Mouse (Mus musculus): ENCODE data around the gene Gpr18. TPM values are rescaled to one million over a fixed set of nuclear protein-coding genes. Genes with fewer than 3 reads are reported as not detected.

The Gpr18 gene
- polyA plus RNA-seq, 1 experiment from 2014 or later, result not detected

- H3K4me3 ChIP-seq (replicated peaks; ENCODE audit: low read length), result no peak overlapping the region
- H3K9ac ChIP-seq, result no peak overlapping the region
- no peaks in the 10 kb centered on the region for H3K9me3 ChIP-seq (ENCODE audit: control insufficient read depth, low read length)
- H3K36me3 ChIP-seq (replicated peaks; ENCODE audit: control insufficient read depth, insufficient read depth), result no peaks in the 10 kb centered on the region
- DNase-seq (ENCODE audit: low spot score) (no peak), ATAC-seq (ENCODE audit: low FRiP score) (no peak)
- H3K4me1 ChIP-seq (replicated peaks; ENCODE audit: control insufficient read depth, insufficient read depth, low read length), result no peaks in the 10 kb centered on the region
- 95% methylated on average over 2 of the region's 2 CpGs for WGBS
- H3K4me2 ChIP-seq (replicated peaks), result no peak overlapping the region
- no peaks in the 10 kb centered on the region for H3K27me3 ChIP-seq (ENCODE audit: control insufficient read depth, insufficient read depth, low read length)
- H3K27ac ChIP-seq, result no peak overlapping the region
These were observed 35.9 kb upstream of the Gpr18 start for GRCm38 (mm10) chr14:121951399-121952045.

- Histone ChIP-seq H3K9ac (no peak overlapping the region), H3K4me1 (replicated peaks; ENCODE audit: control insufficient read depth, insufficient read depth, low read length) (no peaks in the 10 kb centered on the region), H3K27ac (no peak overlapping the region), H3K4me3 (replicated peaks; ENCODE audit: low read length) (no peak overlapping the region), H3K36me3 (replicated peaks; ENCODE audit: control insufficient read depth, insufficient read depth) (no peaks in the 10 kb centered on the region), H3K4me2 (replicated peaks) (no peak overlapping the region), H3K9me3 (ENCODE audit: control insufficient read depth, low read length) (no peaks in the 10 kb centered on the region), H3K27me3 (ENCODE audit: control insufficient read depth, insufficient read depth, low read length) (no peaks in the 10 kb centered on the region)
- DNase-seq (ENCODE audit: low spot score) (no peak), ATAC-seq (ENCODE audit: low FRiP score) (no peak)
- 97% methylated on average over 5 of the region's 5 CpGs for WGBS
These were observed 34.3 kb upstream of the Gpr18 start for GRCm38 (mm10) chr14:121949897-121950296.

GRCm38 (mm10) chr14:121949436-121949835 lies 33.9 kb upstream of the Gpr18 start:
- Histone ChIP-seq H3K4me3 (replicated peaks; ENCODE audit: low read length) (no peak overlapping the region), H3K9ac (no peak overlapping the region), H3K4me2 (replicated peaks) (no peak overlapping the region), H3K27me3 (ENCODE audit: control insufficient read depth, insufficient read depth, low read length) (no peaks in the 10 kb centered on the region), H3K4me1 (replicated peaks; ENCODE audit: control insufficient read depth, insufficient read depth, low read length) (no peaks in the 10 kb centered on the region), H3K9me3 (ENCODE audit: control insufficient read depth, low read length) (no peaks in the 10 kb centered on the region), H3K27ac (no peak overlapping the region), H3K36me3 (replicated peaks; ENCODE audit: control insufficient read depth, insufficient read depth) (no peaks in the 10 kb centered on the region)
- 99% methylated on average over 3 of the region's 3 CpGs for WGBS
- ATAC-seq (ENCODE audit: low FRiP score), result no peak
- no peak for DNase-seq (ENCODE audit: low spot score)

- Histone ChIP-seq H3K27me3 (ENCODE audit: control insufficient read depth, insufficient read depth, low read length) (no peaks in the 10 kb centered on the region), H3K36me3 (replicated peaks; ENCODE audit: control insufficient read depth, insufficient read depth) (no peaks in the 10 kb centered on the region), H3K4me3 (replicated peaks; ENCODE audit: low read length) (no peak overlapping the region), H3K27ac (no peak overlapping the region), H3K9ac (no peak overlapping the region), H3K4me1 (replicated peaks; ENCODE audit: control insufficient read depth, insufficient read depth, low read length) (no peaks in the 10 kb centered on the region), H3K4me2 (replicated peaks) (no peak overlapping the region), H3K9me3 (ENCODE audit: control insufficient read depth, low read length) (peaks cover 8% of the 10 kb centered on the region; the same call in 1 of the 2 replicates)
- WGBS, result 90% methylated on average over 3 of the region's 3 CpGs
- ATAC-seq (ENCODE audit: low FRiP score) (no peak), DNase-seq (ENCODE audit: low spot score) (no peak)
These were observed 32.4 kb upstream of the Gpr18 start for GRCm38 (mm10) chr14:121947966-121948365.

- WGBS, result 82% methylated on average over 8 of the region's 8 CpGs
These were observed 31.7 kb upstream of the Gpr18 start for GRCm38 (mm10) chr14:121947201-121947760.

GRCm38 (mm10) chr14:121946728-121947127 lies 31.1 kb upstream of the Gpr18 start:
- DNase-seq (ENCODE audit: low spot score), result no peak
- Histone ChIP-seq H3K27ac (no peak overlapping the region), H3K4me2 (replicated peaks) (no peak overlapping the region), H3K4me1 (replicated peaks; ENCODE audit: control insufficient read depth, insufficient read depth, low read length) (no peaks in the 10 kb centered on the region), H3K27me3 (ENCODE audit: control insufficient read depth, insufficient read depth, low read length) (no peaks in the 10 kb centered on the region), H3K36me3 (replicated peaks; ENCODE audit: control insufficient read depth, insufficient read depth) (no peaks in the 10 kb centered on the region), H3K4me3 (replicated peaks; ENCODE audit: low read length) (no peak overlapping the region), H3K9ac (no peak overlapping the region), H3K9me3 (ENCODE audit: control insufficient read depth, low read length) (peaks cover 13% of the 10 kb centered on the region; the same call in 1 of the 2 replicates)
- no peak for ATAC-seq (ENCODE audit: low FRiP score)
- 73% methylated on average over 8 of the region's 8 CpGs for WGBS

More at GRCm38 (mm10) chr14:121947201-121947760, 31.7 kb upstream of the Gpr18 start:
- DNase-seq (ENCODE audit: low spot score) (no peak), ATAC-seq (ENCODE audit: low FRiP score) (no peak)
- no peaks in the 10 kb centered on the region for H3K36me3 ChIP-seq (replicated peaks; ENCODE audit: control insufficient read depth, insufficient read depth)
- H3K27ac ChIP-seq, result no peak overlapping the region
- H3K4me1 ChIP-seq (replicated peaks; ENCODE audit: control insufficient read depth, insufficient read depth, low read length), result no peaks in the 10 kb centered on the region
- H3K4me3 ChIP-seq (replicated peaks; ENCODE audit: low read length), result no peak overlapping the region
- no peak overlapping the region for H3K4me2 ChIP-seq (replicated peaks)
- H3K9ac ChIP-seq, result no peak overlapping the region
- peaks cover 13% of the 10 kb centered on the region; the same call in 1 of the 2 replicates for H3K9me3 ChIP-seq (ENCODE audit: control insufficient read depth, low read length)
- no peaks in the 10 kb centered on the region for H3K27me3 ChIP-seq (ENCODE audit: control insufficient read depth, insufficient read depth, low read length)

- no peak for ATAC-seq (ENCODE audit: low FRiP score)
- WGBS, result 94% methylated on average over 5 of the region's 5 CpGs
These were observed 30.6 kb upstream of the Gpr18 start for GRCm38 (mm10) chr14:121946131-121946530.

GRCm38 (mm10) chr14:121939582-121939981 lies 24.0 kb upstream of the Gpr18 start:
- Histone ChIP-seq H3K9me3 (ENCODE audit: control insufficient read depth, low read length) (peaks cover 18% of the 10 kb centered on the region; the same call in 1 of the 2 replicates), H3K27me3 (ENCODE audit: control insufficient read depth, insufficient read depth, low read length) (no peaks in the 10 kb centered on the region), H3K27ac (no peak overlapping the region), H3K36me3 (replicated peaks; ENCODE audit: control insufficient read depth, insufficient read depth) (no peaks in the 10 kb centered on the region), H3K4me1 (replicated peaks; ENCODE audit: control insufficient read depth, insufficient read depth, low read length) (no peaks in the 10 kb centered on the region), H3K4me2 (replicated peaks) (no peak overlapping the region), H3K9ac (no peak overlapping the region), H3K4me3 (replicated peaks; ENCODE audit: low read length) (no peak overlapping the region)
- ATAC-seq (ENCODE audit: low FRiP score), result no peak
- no peak for DNase-seq (ENCODE audit: low spot score)
- WGBS, result 93% methylated on average over 3 of the region's 3 CpGs

More at GRCm38 (mm10) chr14:121946131-121946530, 30.6 kb upstream of the Gpr18 start:
- H3K27ac ChIP-seq, result no peak overlapping the region
- H3K4me3 ChIP-seq (replicated peaks; ENCODE audit: low read length), result no peak overlapping the region
- no peak overlapping the region for H3K4me2 ChIP-seq (replicated peaks)
- no peaks in the 10 kb centered on the region for H3K4me1 ChIP-seq (replicated peaks; ENCODE audit: control insufficient read depth, insufficient read depth, low read length)
- no peaks in the 10 kb centered on the region for H3K36me3 ChIP-seq (replicated peaks; ENCODE audit: control insufficient read depth, insufficient read depth)
- no peaks in the 10 kb centered on the region for H3K27me3 ChIP-seq (ENCODE audit: control insufficient read depth, insufficient read depth, low read length)
- peaks cover 13% of the 10 kb centered on the region; the same call in 1 of the 2 replicates for H3K9me3 ChIP-seq (ENCODE audit: control insufficient read depth, low read length)
- no peak overlapping the region for H3K9ac ChIP-seq
- no peak for DNase-seq (ENCODE audit: low spot score)

GRCm38 (mm10) chr14:121938256-121939191 lies 22.9 kb upstream of the Gpr18 start:
- H3K36me3 ChIP-seq (replicated peaks; ENCODE audit: control insufficient read depth, insufficient read depth), result peaks cover 10% of the 10 kb centered on the region
- H3K27ac ChIP-seq, result no peak overlapping the region
- DNase-seq (ENCODE audit: low spot score) (no peak), ATAC-seq (ENCODE audit: low FRiP score) (no peak)
- H3K9ac ChIP-seq, result no peak overlapping the region
- peaks cover 12% of the 10 kb centered on the region; the same call in 1 of the 2 replicates for H3K9me3 ChIP-seq (ENCODE audit: control insufficient read depth, low read length)
- no peaks in the 10 kb centered on the region for H3K27me3 ChIP-seq (ENCODE audit: control insufficient read depth, insufficient read depth, low read length)
- no peaks in the 10 kb centered on the region for H3K4me1 ChIP-seq (replicated peaks; ENCODE audit: control insufficient read depth, insufficient read depth, low read length)
- H3K4me3 ChIP-seq (replicated peaks; ENCODE audit: low read length), result no peak overlapping the region
- H3K4me2 ChIP-seq (replicated peaks), result no peak overlapping the region
- WGBS, result 94% methylated on average over 11 of the region's 11 CpGs
